8 mouse cellular contexts compared by ENCODE assay signal in the genomic region with DNA sequence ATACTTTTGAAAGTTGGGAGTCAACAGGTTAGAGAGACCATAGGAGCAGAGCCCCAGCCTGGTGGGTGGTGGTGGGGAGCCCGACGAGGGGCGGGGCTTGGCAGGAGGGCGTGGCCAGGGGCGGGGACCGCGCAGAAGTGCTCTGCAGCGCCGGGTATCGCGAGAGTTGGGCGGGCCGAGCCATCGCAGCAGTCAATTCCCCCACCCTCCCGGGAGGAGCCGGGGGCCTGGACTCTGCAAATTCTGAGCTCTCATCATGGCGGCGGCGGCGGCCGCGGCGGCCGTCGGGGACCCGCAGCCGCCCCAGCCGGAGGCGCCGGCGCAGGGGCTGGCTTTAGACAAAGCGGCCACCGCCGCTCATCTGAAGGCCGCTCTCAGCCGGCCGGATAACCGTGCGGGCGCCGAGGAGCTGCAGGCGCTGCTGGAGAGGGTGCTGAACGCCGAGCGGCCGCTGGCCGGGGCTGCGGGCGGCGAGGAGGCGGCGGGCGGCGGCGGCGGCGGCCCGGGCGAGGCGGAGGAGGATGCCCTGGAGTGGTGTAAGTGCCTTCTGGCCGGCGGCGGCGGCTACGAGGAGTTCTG. TPM values are rescaled to one million over a fixed set of nuclear protein-coding genes. Genes with fewer than 3 reads are reported as not detected.
DNase-seq lines count a peak whose midpoint lies in the region; ATAC-seq and TF ChIP-seq lines count a peak whose summit lies in the region.

A gene (plus strand): TSS at position 208 of the 579 bp plus-strand sequence.

- H3K4me2 ChIP-seq in kidney, embryonic 14.5 days (replicated peaks; ENCODE audit: low read depth, low read length): peak within 1 kb of the TSS; percentile 80
- H3K4me2 ChIP-seq in limb, embryonic 15.5 days: peak within 1 kb of the TSS; percentile 75

- WGBS in kidney, embryonic 14.5 days: 1% methylated on average over 57 of the region's 65 CpGs
- under 1% methylated on average over 60 of the region's 65 CpGs for WGBS in limb, embryonic 15.5 days

- H3K4me1 ChIP-seq in bone marrow macrophage, adult 2 months (ENCODE audit: control insufficient read depth, insufficient read depth, low read length): peaks cover 2% of the 10 kb centered on the region
- H3K4me1 ChIP-seq in embryonic fibroblast, embryonic 13.5 days (ENCODE audit: control insufficient read depth, insufficient read depth, low read length): no peaks in the 10 kb centered on the region
- H3K4me1 ChIP-seq in kidney, embryonic 14.5 days (ENCODE audit: control insufficient read depth, insufficient read depth, low read length): peaks cover 4% of the 10 kb centered on the region; the same call in 1 of the 2 replicates
- H3K4me1 ChIP-seq in limb, embryonic 15.5 days: peaks cover 9% of the 10 kb centered on the region

- H3K9me3 ChIP-seq in kidney, embryonic 14.5 days (ENCODE audit: control insufficient read depth, low read length): no peaks in the 10 kb centered on the region
- no peaks in the 10 kb centered on the region for H3K9me3 ChIP-seq in limb, embryonic 15.5 days

- peak within 1 kb of the TSS; percentile 49 for H3K27ac ChIP-seq in bone marrow macrophage, adult 2 months (ENCODE audit: insufficient read depth, low read depth, low read length)
- peak within 1 kb of the TSS; percentile 30 for H3K27ac ChIP-seq in embryonic fibroblast, embryonic 13.5 days (ENCODE audit: insufficient read depth, low read length)
- peak within 1 kb of the TSS; percentile 57 for H3K27ac ChIP-seq in kidney, embryonic 14.5 days (ENCODE audit: low read depth, low read length)
- H3K27ac ChIP-seq in limb, embryonic 15.5 days: peak within 1 kb of the TSS; percentile 93

- peak; percentile 96 for DNase-seq in A20 (ENCODE audit: low read depth, low spot score)
- peak; percentile 95 to 96 for DNase-seq in heart, adult 9 months (ENCODE audit: low spot score in 2 of 2)
- peak; percentile 87 to 94 for DNase-seq in monocyte, adult 2 months (ENCODE audit: low read depth in 1 of 2, low spot score in 2 of 2)
- DNase-seq in spleen, postnatal 36 days (ENCODE audit: low spot score in 2 of 2): peak; percentile 97 to 98

- no peaks in the 10 kb centered on the region; the same call in 1 of the 2 replicates for H3K36me3 ChIP-seq in kidney, embryonic 14.5 days (ENCODE audit: control insufficient read depth, insufficient read depth, low read length)
- no peaks in the 10 kb centered on the region; the same call in 1 of the 2 replicates for H3K36me3 ChIP-seq in limb, embryonic 15.5 days

- peak; percentile 96 for TF ChIP-seq POLR2A in bone marrow macrophage, adult 2 months (IDR thresholded peaks at IDR 0.05; ENCODE audit: borderline replicate concordance, low read depth, low read length)
- TF ChIP-seq POLR2A in embryonic fibroblast, embryonic 13.5 days (IDR thresholded peaks at IDR 0.05; ENCODE audit: low read depth, low read length): peak; percentile 58; the same call in 1 of the 2 replicates

- TF ChIP-seq CTCF in bone marrow macrophage, adult 2 months (IDR thresholded peaks at IDR 0.05; ENCODE audit: low read depth, low read length): no peak
- no peak for TF ChIP-seq CTCF in embryonic fibroblast, embryonic 13.5 days (IDR thresholded peaks at IDR 0.05; ENCODE audit: borderline replicate concordance, insufficient read depth, low read length)

- peak within 1 kb of the TSS; percentile 99 for H3K4me3 ChIP-seq in bone marrow macrophage, adult 2 months (ENCODE audit: insufficient read depth, low read length)
- peak within 1 kb of the TSS; percentile 98 for H3K4me3 ChIP-seq in embryonic fibroblast, embryonic 13.5 days (ENCODE audit: insufficient read depth, low read length)
- peak within 1 kb of the TSS; percentile 98 for H3K4me3 ChIP-seq in kidney, embryonic 14.5 days (ENCODE audit: low read length)
- peak within 1 kb of the TSS; percentile 100 for H3K4me3 ChIP-seq in limb, embryonic 15.5 days

- peak within 1 kb of the TSS; percentile 96 for H3K9ac ChIP-seq in kidney, embryonic 14.5 days (ENCODE audit: low read depth, low read length)
- peak within 1 kb of the TSS; percentile 100 for H3K9ac ChIP-seq in limb, embryonic 15.5 days

- ATAC-seq in kidney, embryonic 14.5 days (ENCODE audit: low FRiP score, low TSS enrichment): peak; percentile 98
- peak; percentile 97 for ATAC-seq in limb, embryonic 15.5 days (ENCODE audit: insufficient number of reproducible peaks, low FRiP score, low TSS enrichment, low read depth)

- H3K27me3 ChIP-seq in kidney, embryonic 14.5 days (ENCODE audit: control insufficient read depth, insufficient read depth, low read length): no peaks in the 10 kb centered on the region
- H3K27me3 ChIP-seq in limb, embryonic 15.5 days: no peaks in the 10 kb centered on the region

RNA-seq across cellular contexts. Expression of the gene that starts here (rescaled TPM):
- polyA plus RNA-seq in bone marrow macrophage, adult 2 months (2012; ENCODE audit: insufficient read depth, insufficient read length, missing spikeins): 38.7 and 40.5 TPM in 2 replicates
- polyA plus RNA-seq in embryonic fibroblast, embryonic 13.5 days (2011; ENCODE audit: insufficient read length, low read depth, missing spikeins): 50.7 and 52.7 TPM in 2 replicates
- polyA plus RNA-seq in kidney, embryonic 14.5 days (2014; fragmentation: Nextera tagmentation; extraction: Ambion mirVana): 18.6 and 20.7 TPM in 2 replicates
- polyA plus RNA-seq in limb, embryonic 15.5 days (2015; fragmentation: Nextera tagmentation; extraction: Ambion mirVana): 9.5 and 13.7 TPM in 2 replicates

Comparison
In these comparisons a context has a peak if more than half of its experiments do, and no peak if none do; other contexts are left out.
1. Peak in every context shown above with its lines: DNase-seq, ATAC-seq, H3K4me3 ChIP-seq and H3K27ac ChIP-seq.
2. H3K27ac ChIP-seq: peak in every context shown above with its lines; median percentile 93 in limb, embryonic 15.5 days; 57 in kidney, embryonic 14.5 days; 49 in bone marrow macrophage, adult 2 months; 30 in embryonic fibroblast, embryonic 13.5 days.